Mouse (Mus musculus) bone marrow macrophage, adult 2 months (primary cell): ENCODE measurements around the gene Nipa1. TPM values are rescaled to one million over a fixed set of nuclear protein-coding genes. Genes with fewer than 3 reads are reported as not detected.
"Not testable (repeated sequence)": the region's sequence is repeated elsewhere in the genome, so short reads cannot be mapped to it uniquely, and the experiment has no call there.

Source experiments
- H3K27ac ChIP-seq: 2 replicates; pipeline ENCODE4 v1.5.1; 2012; ENCODE audit warnings: low read depth, low read length; ENCODE audit not compliant: insufficient read depth
- H3K4me1 ChIP-seq: 2 replicates; pipeline ENCODE4 v1.6.1; 2012; ENCODE audit warnings: low read length; ENCODE audit not compliant: control insufficient read depth, insufficient read depth
- H3K4me3 ChIP-seq: 2 replicates; pipeline ENCODE4 v1.5.1; 2012; ENCODE audit warnings: mild to moderate bottlenecking, low read length, moderate library complexity; ENCODE audit not compliant: insufficient read depth
- CTCF ChIP-seq: IDR thresholded peaks from 2 replicates; pipeline ENCODE4 v1.5.1; 2012; ENCODE audit warnings: low read depth, mild to moderate bottlenecking, low read length, moderate library complexity
- POLR2A ChIP-seq: IDR thresholded peaks from 2 replicates; pipeline ENCODE4 v1.6.1; 2012; ENCODE audit warnings: mild to moderate bottlenecking, low read depth, low read length, borderline replicate concordance
- polyA plus RNA-seq: library from polyadenylated mRNA; stranded (reverse); fragments of >200 nt; gene quantifications from 2 replicates; pipeline ENCODE4 v1.2.4, GENCODE M21; 2012; ENCODE audit not compliant: missing spikeins, insufficient read depth, insufficient read length

Gene Nipa1
- polyA plus RNA-seq, 1 experiment, result 4.6 TPM

DNA sequence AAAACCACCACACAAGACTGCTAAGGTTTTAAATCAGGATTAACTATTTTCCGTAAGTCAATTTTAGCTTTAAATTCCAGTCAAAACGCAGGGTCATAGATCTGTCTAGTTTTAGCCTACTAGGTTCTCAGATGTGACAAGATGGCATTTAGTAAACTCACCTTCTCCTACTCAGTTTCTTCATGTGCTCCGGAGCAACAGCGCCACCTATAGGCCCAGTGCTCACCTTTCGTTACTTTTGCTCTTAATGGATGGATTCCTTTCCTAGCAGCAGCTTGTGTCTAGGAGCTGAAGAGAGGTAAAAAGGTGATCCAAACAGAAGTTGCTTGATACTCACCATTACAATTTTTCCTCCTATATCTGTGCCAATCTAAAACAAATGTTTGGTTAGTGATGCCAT is 22.6 kb upstream of the Nipa1 start:
- H3K27ac ChIP-seq, result no peak overlapping the region
- no peaks in the 10 kb centered on the region for H3K4me1 ChIP-seq
- no peak overlapping the region for H3K4me3 ChIP-seq
- TF ChIP-seq CTCF (no peak), POLR2A (no peak)

GRCm38 (mm10) chr7:56023586-56023985 is 3.8 kb upstream of the Nipa1 start:
- H3K27ac ChIP-seq, result no peak overlapping the region
- no peak overlapping the region for H3K4me3 ChIP-seq
- TF ChIP-seq CTCF, result no peak
- no peak for TF ChIP-seq POLR2A
- peaks cover 3% of the 10 kb centered on the region for H3K4me1 ChIP-seq

GRCm38 (mm10) chr7:56018972-56019929 is 503 bp downstream of the Nipa1 start:
- Histone ChIP-seq H3K4me1 (peaks cover 4% of the 10 kb centered on the region), H3K4me3 (peak overlapping the region; percentile 79), H3K27ac (no peak overlapping the region)
- TF ChIP-seq CTCF, result no peak
- no peak for TF ChIP-seq POLR2A

- Histone ChIP-seq H3K4me1 (peaks cover 4% of the 10 kb centered on the region), H3K4me3 (peak overlapping the region; percentile 79), H3K27ac (no peak overlapping the region)
- no peak for TF ChIP-seq POLR2A
- no peak for TF ChIP-seq CTCF
Observed at GRCm38 (mm10) chr7:56018446-56018971, 1.2 kb downstream of the Nipa1 start.

DNA sequence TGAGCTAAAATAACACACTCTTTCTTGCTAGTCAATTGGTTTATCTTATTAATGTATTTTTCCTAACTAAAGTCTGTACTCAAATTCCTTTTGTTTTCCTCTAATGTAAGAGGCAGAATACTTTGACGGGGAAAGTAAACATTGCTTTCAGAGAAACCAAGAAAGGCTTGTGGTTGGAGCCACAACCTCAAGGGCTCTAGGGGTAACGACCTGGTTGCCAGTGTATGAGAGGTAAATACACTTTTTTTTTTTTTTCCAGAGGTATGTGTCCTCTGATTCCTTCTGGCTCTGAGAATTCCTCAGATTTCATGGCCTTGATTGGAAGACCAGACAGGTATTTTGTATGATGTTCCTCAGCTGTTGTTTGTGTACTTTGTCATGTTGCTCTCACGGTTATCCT is 2.0 kb downstream of the Nipa1 start:
- peaks cover 10% of the 10 kb centered on the region for H3K4me1 ChIP-seq
- H3K27ac ChIP-seq, result no peak overlapping the region
- H3K4me3 ChIP-seq, result no peak overlapping the region
- TF ChIP-seq CTCF (no peak), POLR2A (no peak)

- H3K27ac ChIP-seq, result no peak overlapping the region
- no peak overlapping the region for H3K4me3 ChIP-seq
- TF ChIP-seq CTCF (no peak), POLR2A (no peak)
- H3K4me1 ChIP-seq, result peaks cover 10% of the 10 kb centered on the region
Observed at GRCm38 (mm10) chr7:56015837-56016236, 3.9 kb downstream of the Nipa1 start.

- TF ChIP-seq CTCF, result no peak
- no peak for TF ChIP-seq POLR2A
- Histone ChIP-seq H3K27ac (no peak overlapping the region), H3K4me1 (peaks cover 15% of the 10 kb centered on the region), H3K4me3 (no peak overlapping the region)
Observed at GRCm38 (mm10) chr7:56015172-56015571, 4.6 kb downstream of the Nipa1 start.

DNA sequence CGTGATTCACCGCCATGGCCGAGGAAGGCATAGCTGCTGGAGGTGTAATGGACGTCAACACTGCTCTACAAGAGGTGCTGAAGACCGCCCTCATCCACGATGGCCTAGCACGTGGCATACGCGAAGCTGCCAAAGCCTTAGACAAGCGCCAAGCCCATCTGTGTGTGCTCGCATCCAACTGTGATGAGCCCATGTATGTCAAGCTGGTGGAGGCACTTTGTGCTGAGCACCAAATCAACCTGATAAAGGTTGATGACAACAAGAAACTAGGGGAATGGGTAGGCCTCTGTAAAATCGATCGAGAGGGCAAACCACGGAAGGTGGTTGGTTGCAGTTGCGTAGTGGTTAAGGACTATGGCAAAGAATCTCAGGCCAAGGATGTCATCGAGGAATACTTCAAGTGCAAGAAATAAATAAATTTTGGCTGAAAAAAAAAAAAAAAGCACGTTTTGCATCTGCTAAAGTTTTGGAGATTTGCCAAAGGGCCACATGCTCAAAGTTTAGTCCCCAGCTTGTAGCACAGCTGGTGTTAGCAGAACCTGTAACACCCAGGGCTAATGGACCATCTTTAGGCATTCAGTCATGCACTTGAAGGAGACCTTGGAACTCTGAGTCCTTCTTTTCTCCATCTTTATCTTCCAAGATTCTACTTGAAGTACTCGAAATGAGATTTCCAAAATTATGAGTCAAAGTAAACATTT is 5.6 kb downstream of the Nipa1 start:
- peaks cover 24% of the 10 kb centered on the region for H3K4me1 ChIP-seq
- H3K4me3 ChIP-seq, H3K27ac ChIP-seq: not testable (repeated sequence)

DNA sequence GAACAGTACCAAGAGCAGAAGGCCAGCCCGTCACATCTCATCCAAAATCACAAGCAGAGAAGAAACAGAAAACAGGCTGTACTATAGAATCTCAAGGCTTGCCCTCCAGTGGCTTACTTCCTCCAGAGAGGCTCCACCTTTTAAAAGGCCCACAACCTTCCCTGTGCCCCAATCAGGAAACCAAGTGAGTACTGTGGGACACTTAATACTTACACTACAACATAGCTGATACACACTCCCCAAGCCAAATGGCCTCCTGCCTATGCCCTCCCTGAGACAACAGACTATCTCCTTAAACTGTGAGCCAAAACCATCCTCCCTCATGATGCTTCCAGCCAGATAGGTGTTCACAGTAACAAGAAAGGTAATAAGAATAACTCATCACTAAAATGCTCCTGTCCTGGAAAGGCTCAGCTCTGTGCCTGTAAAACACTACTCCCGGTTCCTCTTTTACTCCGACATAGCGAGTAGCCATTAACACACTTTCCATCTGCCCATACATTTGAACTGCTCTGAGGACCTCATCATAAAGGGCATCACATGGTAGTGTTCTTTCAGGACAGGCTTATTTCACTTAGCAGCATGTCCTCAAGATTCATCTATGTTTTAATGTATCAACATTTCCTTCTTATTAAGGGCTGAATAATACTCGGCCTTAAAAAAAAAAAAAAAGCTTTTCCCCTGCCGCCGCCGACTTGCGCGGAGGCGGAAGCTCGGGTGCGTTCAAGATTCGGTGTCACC is 6.3 kb downstream of the Nipa1 start:
- TF ChIP-seq CTCF (no peak), POLR2A (no peak)
- Histone ChIP-seq H3K4me3 (no peak overlapping the region), H3K4me1 (peaks cover 27% of the 10 kb centered on the region), H3K27ac (no peak overlapping the region)
